Mouse (Mus musculus) myocyte (in vitro differentiated cells): Measurements from ENCODE around the gene Lgals4. TPM values are rescaled to one million over a fixed set of nuclear protein-coding genes. Genes with fewer than 3 reads are reported as not detected.

ENCODE experiments used
- H3K27me3 ChIP-seq: one replicate; pipeline ENCODE4 v1.6.1; 2011; ENCODE audit not compliant: control insufficient read depth, insufficient read depth, insufficient read length
- H3K36me3 ChIP-seq: one replicate; pipeline ENCODE4 v1.6.1; 2011; ENCODE audit not compliant: control insufficient read depth, insufficient read depth
- H3K4me2 ChIP-seq: one replicate; pipeline ENCODE4 v1.6.1; 2011; ENCODE audit warnings: low read depth, control low read depth
- H3K4me3 ChIP-seq: one replicate; pipeline ENCODE4 v1.5.1; 2011; ENCODE audit warnings: mild to moderate bottlenecking, control low read depth, moderate library complexity
- H3K79me2 ChIP-seq: one replicate; pipeline ENCODE4 v1.6.1; 2011; ENCODE audit not compliant: control insufficient read depth, insufficient read depth
- H3ac ChIP-seq: one replicate; pipeline ENCODE4 v1.6.1; 2011; ENCODE audit not compliant: control insufficient read depth, insufficient read length
- CEBPB ChIP-seq: IDR thresholded peaks from 2 replicates; pipeline ENCODE4 v1.6.1; 2011; ENCODE audit warnings: mild to moderate bottlenecking, moderate library complexity; ENCODE audit not compliant: poor library complexity, insufficient read depth, severe bottlenecking
- E2F4 ChIP-seq: IDR thresholded peaks from one replicate; pipeline ENCODE4 v1.6.1; 2011; ENCODE audit warnings: mild to moderate bottlenecking, control low read depth, moderate library complexity; ENCODE audit not compliant: insufficient read depth
- MAX ChIP-seq: IDR thresholded peaks from one replicate; pipeline ENCODE4 v1.6.1; 2011; ENCODE audit warnings: low read depth, mild to moderate bottlenecking, control low read depth
- MYOD1 ChIP-seq, 3 experiments: IDR thresholded peaks; one replicate each; pipeline ENCODE4 v1.6.1; 2011; ENCODE audit warnings: control low read depth in 2 of 3, low read depth in 2 of 3, mild to moderate bottlenecking in 2 of 3, moderate library complexity in 1 of 3; ENCODE audit not compliant: insufficient read length in 2 of 3, control insufficient read depth in 1 of 3
- MYOG ChIP-seq, 3 experiments: IDR thresholded peaks; one replicate each; pipeline ENCODE4 v1.6.1; 2011; ENCODE audit warnings: control low read depth in 2 of 3, low read depth in 2 of 3, mild to moderate bottlenecking in 2 of 3; ENCODE audit not compliant: insufficient read length in 2 of 3, control insufficient read depth in 1 of 3, insufficient read depth in 1 of 3
- POLR2A ChIP-seq: IDR thresholded peaks from one replicate; pipeline ENCODE4 v1.6.1; 2011; ENCODE audit warnings: low read depth, mild to moderate bottlenecking, control low read depth, moderate library complexity; ENCODE audit not compliant: insufficient read length
- POLR2AphosphoS2 ChIP-seq: IDR thresholded peaks from one replicate; pipeline ENCODE4 v1.6.1; 2011; ENCODE audit warnings: low read depth, control low read depth; ENCODE audit not compliant: insufficient read length
- REST ChIP-seq: IDR thresholded peaks from one replicate; pipeline ENCODE4 v1.6.1; 2011; ENCODE audit warnings: mild to moderate bottlenecking, control low read depth, moderate library complexity; ENCODE audit not compliant: insufficient read depth, insufficient read length
- SRF ChIP-seq: IDR thresholded peaks from one replicate; pipeline ENCODE4 v1.6.1; 2011; ENCODE audit warnings: low read depth; ENCODE audit not compliant: control insufficient read depth, insufficient read length
- TCF12 ChIP-seq: IDR thresholded peaks from one replicate; pipeline ENCODE4 v1.6.1; 2011; ENCODE audit warnings: mild to moderate bottlenecking, control low read depth; ENCODE audit not compliant: poor library complexity, insufficient read depth, severe bottlenecking
- TCF3 ChIP-seq: IDR thresholded peaks from one replicate; pipeline ENCODE4 v1.6.1; 2011; ENCODE audit warnings: low read depth, control low read depth; ENCODE audit not compliant: insufficient read length
- USF1 ChIP-seq: IDR thresholded peaks from one replicate; pipeline ENCODE4 v1.6.1; 2011; ENCODE audit warnings: low read depth, mild to moderate bottlenecking, control low read depth, moderate library complexity
- polyA plus RNA-seq: library from polyadenylated mRNA; unstranded; fragments of >200 nt; fragmentation: generic; extraction: Trizol; gene quantifications from one replicate; pipeline ENCODE4 v1.2.1, GENCODE M21; 2012; ENCODE audit warnings: missing spikeins

Lgals4 gene
- polyA plus RNA-seq, 1 experiment: 3.0 TPM

DNA sequence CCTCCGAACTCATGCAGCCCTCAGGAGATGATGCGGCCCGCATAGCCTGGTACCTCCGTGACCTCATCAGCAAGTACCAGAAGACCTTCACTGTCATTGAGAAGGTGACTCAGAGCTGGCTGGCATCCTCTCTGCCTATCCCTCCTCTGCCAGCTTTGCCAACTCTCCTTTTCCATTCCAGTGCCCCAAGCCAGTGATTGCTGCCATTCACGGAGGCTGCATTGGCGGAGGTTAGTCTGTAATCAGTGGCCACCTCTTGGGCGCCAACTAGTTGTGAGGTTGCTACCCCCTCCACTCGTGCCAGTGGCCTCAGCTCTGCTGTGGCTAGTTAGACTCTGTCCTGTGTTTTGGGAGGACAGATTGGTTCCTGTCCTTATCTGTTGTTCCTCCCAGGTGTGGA is 3.8 kb upstream of the Lgals4 start:
- Histone ChIP-seq H3ac (no peak overlapping the region), H3K27me3 (no peaks in the 10 kb centered on the region), H3K4me2 (no peak overlapping the region), H3K79me2 (no peaks in the 10 kb centered on the region), H3K4me3 (no peak overlapping the region), H3K36me3 (no peaks in the 10 kb centered on the region)
- TF ChIP-seq MYOG (IDR thresholded peaks at IDR 0.05; ENCODE audit: control insufficient read depth in 1 of 3, insufficient read depth in 1 of 3, insufficient read length in 2 of 3, low read depth in 2 of 3): no peak
- no peak for TF ChIP-seq TCF3
- no peak for TF ChIP-seq SRF
- TF ChIP-seq POLR2A: no peak
- no peak for TF ChIP-seq USF1
- TF ChIP-seq REST: no peak
- TF ChIP-seq CEBPB: no peak
- no peak for TF ChIP-seq MAX
- no peak for TF ChIP-seq MYOD1 (IDR thresholded peaks at IDR 0.05; ENCODE audit: control insufficient read depth in 1 of 3, insufficient read length in 2 of 3, low read depth in 2 of 3)
- TF ChIP-seq E2F4: no peak
- TF ChIP-seq POLR2AphosphoS2: no peak
- TF ChIP-seq TCF12: no peak

GRCm38 (mm10) chr7:28830981-28831380 is 2.7 kb upstream of the Lgals4 start:
- no peak overlapping the region for H3K4me2 ChIP-seq
- H3K27me3 ChIP-seq: no peaks in the 10 kb centered on the region
- H3K79me2 ChIP-seq: no peaks in the 10 kb centered on the region
- TF ChIP-seq USF1: no peak
- TF ChIP-seq REST: no peak
- TF ChIP-seq POLR2AphosphoS2: no peak
- no peak for TF ChIP-seq MYOG (IDR thresholded peaks at IDR 0.05; ENCODE audit: control insufficient read depth in 1 of 3, insufficient read depth in 1 of 3, insufficient read length in 2 of 3, low read depth in 2 of 3)
- no peak for TF ChIP-seq MAX
- TF ChIP-seq TCF3: no peak
- TF ChIP-seq SRF: no peak
- no peak for TF ChIP-seq E2F4
- no peak for TF ChIP-seq POLR2A
- no peak for TF ChIP-seq CEBPB
- no peak for TF ChIP-seq MYOD1 (IDR thresholded peaks at IDR 0.05; ENCODE audit: control insufficient read depth in 1 of 3, insufficient read length in 2 of 3, low read depth in 2 of 3)
- TF ChIP-seq TCF12: no peak
- H3K4me3 ChIP-seq: no peak overlapping the region
- no peak overlapping the region for H3ac ChIP-seq
- H3K36me3 ChIP-seq: no peaks in the 10 kb centered on the region

DNA sequence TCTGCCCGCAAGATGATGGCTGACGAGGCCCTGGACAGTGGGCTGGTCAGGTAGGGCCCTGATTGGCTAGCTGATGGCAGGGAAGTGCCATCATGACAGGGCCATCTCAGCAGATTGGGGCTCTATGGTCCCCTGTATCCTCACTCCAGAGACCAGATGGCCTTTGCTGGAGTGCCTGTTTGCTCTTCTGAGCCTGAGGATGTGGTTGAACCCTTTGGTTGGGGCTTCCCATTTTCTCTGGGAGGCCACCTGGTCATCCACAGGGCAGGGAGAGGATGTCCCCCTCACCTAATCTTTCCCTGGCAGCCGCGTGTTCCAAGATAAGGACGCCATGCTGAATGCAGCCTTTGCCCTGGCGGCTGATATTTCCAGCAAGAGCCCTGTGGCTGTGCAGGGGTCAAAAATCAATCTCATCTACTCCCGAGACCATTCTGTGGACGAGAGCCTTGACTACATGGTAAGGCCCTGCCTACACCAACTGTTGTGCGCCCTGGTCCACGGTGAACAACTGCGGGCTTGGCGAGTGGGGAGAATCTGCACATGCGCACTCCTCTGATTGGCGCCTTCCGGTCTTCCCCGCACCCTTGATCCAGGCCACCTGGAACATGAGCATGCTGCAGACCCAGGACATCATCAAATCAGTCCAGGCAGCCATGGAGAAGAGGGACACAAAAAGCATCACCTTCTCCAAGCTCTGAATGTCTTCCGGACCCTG is 2.1 kb upstream of the Lgals4 start:
- no peaks in the 10 kb centered on the region for H3K36me3 ChIP-seq
- H3K4me3 ChIP-seq: no peak overlapping the region
- no peaks in the 10 kb centered on the region for H3K79me2 ChIP-seq
- H3ac ChIP-seq: no peak overlapping the region
- no peak for TF ChIP-seq MAX
- no peak for TF ChIP-seq E2F4
- TF ChIP-seq USF1: no peak
- no peak for TF ChIP-seq REST
- TF ChIP-seq POLR2A: no peak
- TF ChIP-seq TCF3: no peak
- no peak for TF ChIP-seq MYOG (IDR thresholded peaks at IDR 0.05; ENCODE audit: control insufficient read depth in 1 of 3, insufficient read depth in 1 of 3, insufficient read length in 2 of 3, low read depth in 2 of 3)
- no peak for TF ChIP-seq POLR2AphosphoS2
- no peak for TF ChIP-seq SRF
- TF ChIP-seq TCF12: no peak
- TF ChIP-seq MYOD1 (IDR thresholded peaks at IDR 0.05; ENCODE audit: control insufficient read depth in 1 of 3, insufficient read length in 2 of 3, low read depth in 2 of 3): no peak
- no peak for TF ChIP-seq CEBPB
- no peaks in the 10 kb centered on the region for H3K27me3 ChIP-seq
- no peak overlapping the region for H3K4me2 ChIP-seq

- Histone ChIP-seq H3K36me3 (no peaks in the 10 kb centered on the region), H3K27me3 (no peaks in the 10 kb centered on the region), H3K79me2 (no peaks in the 10 kb centered on the region), H3K4me2 (no peak overlapping the region), H3K4me3 (no peak overlapping the region), H3ac (no peak overlapping the region)
- no peak for TF ChIP-seq TCF3
- no peak for TF ChIP-seq POLR2A
- TF ChIP-seq SRF: no peak
- no peak for TF ChIP-seq REST
- TF ChIP-seq POLR2AphosphoS2: no peak
- no peak for TF ChIP-seq MYOG (IDR thresholded peaks at IDR 0.05; ENCODE audit: control insufficient read depth in 1 of 3, insufficient read depth in 1 of 3, insufficient read length in 2 of 3, low read depth in 2 of 3)
- TF ChIP-seq CEBPB: no peak
- TF ChIP-seq USF1: no peak
- TF ChIP-seq TCF12: no peak
- no peak for TF ChIP-seq MYOD1 (IDR thresholded peaks at IDR 0.05; ENCODE audit: control insufficient read depth in 1 of 3, insufficient read length in 2 of 3, low read depth in 2 of 3)
- no peak for TF ChIP-seq MAX
- no peak for TF ChIP-seq E2F4
Measured at GRCm38 (mm10) chr7:28832137-28832536, 1.5 kb upstream of the Lgals4 start.

DNA sequence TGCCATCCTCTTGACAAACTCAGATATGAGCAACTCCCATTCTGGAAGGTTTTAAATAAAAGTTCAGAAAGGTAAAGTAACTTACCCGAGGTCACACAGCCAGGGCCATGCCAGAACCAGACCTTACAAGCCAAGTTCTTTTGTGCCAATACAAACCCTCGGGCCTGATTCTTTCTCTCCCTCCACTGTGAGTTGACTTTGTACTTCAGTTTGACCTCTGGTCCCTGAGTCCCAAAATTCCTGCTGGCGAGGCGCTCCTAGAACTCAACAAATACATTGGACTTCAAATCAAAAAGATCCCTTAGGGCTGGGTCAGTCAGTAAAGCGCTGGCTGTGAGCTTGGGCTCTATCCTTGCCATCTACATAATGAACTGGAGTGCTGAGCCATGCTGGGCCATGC is 3.3 kb downstream of the Lgals4 start:
- H3K36me3 ChIP-seq: no peaks in the 10 kb centered on the region
- TF ChIP-seq POLR2A (no peak), TCF3 (no peak), MAX (no peak), USF1 (no peak), TCF12 (no peak), REST (no peak), CEBPB (no peak), MYOG (IDR thresholded peaks at IDR 0.05; ENCODE audit: control insufficient read depth in 1 of 3, insufficient read depth in 1 of 3, insufficient read length in 2 of 3, low read depth in 2 of 3) (no peak), MYOD1 (IDR thresholded peaks at IDR 0.05; ENCODE audit: control insufficient read depth in 1 of 3, insufficient read length in 2 of 3, low read depth in 2 of 3) (no peak), E2F4 (no peak), SRF (no peak), POLR2AphosphoS2 (no peak)
- H3K79me2 ChIP-seq: no peaks in the 10 kb centered on the region
- no peaks in the 10 kb centered on the region for H3K27me3 ChIP-seq
- H3K4me3 ChIP-seq: no peak overlapping the region
- H3K4me2 ChIP-seq: no peak overlapping the region
- H3ac ChIP-seq: no peak overlapping the region
